Mouse (Mus musculus) ES-Bruce4 (cell line): ENCODE data around the gene Setd5. TPM values are rescaled to one million over a fixed set of nuclear protein-coding genes. Genes with fewer than 3 reads are reported as not detected.

Experiments used
- H3K27ac ChIP-seq: 2 replicates; pipeline ENCODE4 v1.5.1; 2012; ENCODE audit warnings: low read length, inconsistent platforms; ENCODE audit not compliant: insufficient read depth
- H3K27me3 ChIP-seq: 2 replicates; pipeline ENCODE4 v1.6.1; 2012; ENCODE audit warnings: mild to moderate bottlenecking, low read length, inconsistent platforms; ENCODE audit not compliant: control insufficient read depth, poor library complexity, insufficient read depth, severe bottlenecking
- H3K36me3 ChIP-seq: 2 replicates; pipeline ENCODE4 v1.6.1; 2012; ENCODE audit warnings: inconsistent platforms, mild to moderate bottlenecking, low read length, moderate library complexity; ENCODE audit not compliant: control insufficient read depth, poor library complexity, insufficient read depth, severe bottlenecking
- H3K4me1 ChIP-seq: one replicate; pipeline ENCODE4 v1.8.1; 2011; ENCODE audit warnings: low read length; ENCODE audit not compliant: control insufficient read depth, insufficient read depth
- H3K4me3 ChIP-seq: 2 replicates; pipeline ENCODE4 v1.5.1; 2011; ENCODE audit warnings: low read depth, mild to moderate bottlenecking, low read length
- H3K9ac ChIP-seq: 2 replicates; pipeline ENCODE4 v1.6.1; 2012; ENCODE audit warnings: low read depth, mild to moderate bottlenecking, inconsistent platforms; ENCODE audit not compliant: poor library complexity, severe bottlenecking
- H3K9me3 ChIP-seq: replicated peaks from 2 replicates; pipeline ENCODE4 v1.6.1; 2012; ENCODE audit warnings: mild to moderate bottlenecking, low read length, inconsistent platforms; ENCODE audit not compliant: control insufficient read depth, poor library complexity, insufficient read depth, severe bottlenecking
- CTCF ChIP-seq: IDR thresholded peaks from one replicate; pipeline ENCODE4 v1.8.1; 2011; ENCODE audit warnings: low read depth, low read length
- EP300 ChIP-seq: IDR thresholded peaks from 2 replicates; pipeline ENCODE4 v1.6.1; 2011; ENCODE audit warnings: low read depth, low read length; ENCODE audit not compliant: insufficient read depth
- POLR2A ChIP-seq: IDR thresholded peaks from one replicate; pipeline ENCODE4 v1.8.1; 2011; ENCODE audit warnings: low read length; ENCODE audit not compliant: insufficient read depth
- polyA plus RNA-seq: library from polyadenylated mRNA; stranded (reverse); fragments of >200 nt; gene quantifications from 2 replicates; pipeline ENCODE4 v1.2.4, GENCODE M21; 2011; ENCODE audit warnings: low read depth; ENCODE audit not compliant: missing spikeins, insufficient read depth, insufficient read length

The Setd5 gene
- polyA plus RNA-seq, 1 experiment = 233 TPM

GRCm38 (mm10) chr6:113176613-113177012 lies 99.4 kb downstream of the Setd5 start:
- Histone ChIP-seq H3K4me3 (no peak overlapping the region), H3K36me3 (no peaks in the 10 kb centered on the region), H3K9ac (no peak overlapping the region), H3K27ac (no peak overlapping the region), H3K4me1 (no peaks in the 10 kb centered on the region), H3K27me3 (no peaks in the 10 kb centered on the region), H3K9me3 (no peaks in the 10 kb centered on the region)
- TF ChIP-seq EP300 = no peak
- no peak for TF ChIP-seq CTCF
- no peak for TF ChIP-seq POLR2A

- no peak overlapping the region for H3K9ac ChIP-seq
- H3K4me1 ChIP-seq = no peaks in the 10 kb centered on the region
- H3K9me3 ChIP-seq = no peaks in the 10 kb centered on the region
- TF ChIP-seq CTCF (no peak), POLR2A (no peak), EP300 (no peak)
- H3K27ac ChIP-seq = no peak overlapping the region
- H3K27me3 ChIP-seq = no peaks in the 10 kb centered on the region
- no peaks in the 10 kb centered on the region for H3K36me3 ChIP-seq
- no peak overlapping the region for H3K4me3 ChIP-seq
Observed at GRCm38 (mm10) chr6:113178286-113179194, 101.4 kb downstream of the Setd5 start.

- no peak overlapping the region for H3K4me3 ChIP-seq
- H3K36me3 ChIP-seq = no peaks in the 10 kb centered on the region
- H3K4me1 ChIP-seq = no peaks in the 10 kb centered on the region
- no peak overlapping the region for H3K27ac ChIP-seq
- no peaks in the 10 kb centered on the region for H3K27me3 ChIP-seq
- TF ChIP-seq EP300 = no peak
- no peak for TF ChIP-seq CTCF
- TF ChIP-seq POLR2A = no peak
- no peaks in the 10 kb centered on the region for H3K9me3 ChIP-seq
- H3K9ac ChIP-seq = no peak overlapping the region
Observed at GRCm38 (mm10) chr6:113179195-113179733, 102.1 kb downstream of the Setd5 start.

GRCm38 (mm10) chr6:113184163-113184562 lies 107.0 kb downstream of the Setd5 start:
- no peak overlapping the region for H3K27ac ChIP-seq
- TF ChIP-seq EP300 (no peak), POLR2A (no peak), CTCF (no peak)
- no peaks in the 10 kb centered on the region for H3K36me3 ChIP-seq
- no peaks in the 10 kb centered on the region for H3K4me1 ChIP-seq
- H3K9ac ChIP-seq = no peak overlapping the region
- H3K27me3 ChIP-seq = no peaks in the 10 kb centered on the region
- no peaks in the 10 kb centered on the region for H3K9me3 ChIP-seq
- no peak overlapping the region for H3K4me3 ChIP-seq

GRCm38 (mm10) chr6:113184866-113185525 lies 107.8 kb downstream of the Setd5 start:
- Histone ChIP-seq H3K9ac (no peak overlapping the region), H3K4me3 (no peak overlapping the region), H3K4me1 (no peaks in the 10 kb centered on the region), H3K9me3 (no peaks in the 10 kb centered on the region), H3K36me3 (no peaks in the 10 kb centered on the region), H3K27me3 (no peaks in the 10 kb centered on the region), H3K27ac (no peak overlapping the region)
- TF ChIP-seq CTCF (no peak), POLR2A (no peak), EP300 (no peak)
